Mouse (Mus musculus): Measurements from ENCODE around the gene Grin1. TPM values are rescaled to one million over a fixed set of nuclear protein-coding genes. Genes with fewer than 3 reads are reported as not detected.

The Grin1 gene
- polyA plus RNA-seq, 1 experiment from 2014 or later, result 0.96 TPM

- H3K4me1 ChIP-seq (ENCODE audit: control insufficient read depth, insufficient read depth, low read length), result no peaks in the 10 kb centered on the region
- peak overlapping the region; percentile 76 for H3K4me2 ChIP-seq
- no peaks in the 10 kb centered on the region for H3K9me3 ChIP-seq (replicated peaks; ENCODE audit: control insufficient read depth, low read length)
- H3K27ac ChIP-seq (ENCODE audit: low read depth, low read length), result no peak overlapping the region
- peak overlapping the region; percentile 37; the same call in 1 of the 2 replicates for H3K4me3 ChIP-seq (ENCODE audit: low read depth, low read length)
- 0 out of 2 replicates have a peak overlapping the region, but pooled peaks have one; percentile 59 for H3K9ac ChIP-seq (ENCODE audit: low read depth, low read length)
- peaks cover 72% of the 10 kb centered on the region for H3K27me3 ChIP-seq (ENCODE audit: control insufficient read depth, insufficient read depth, low read length)
- ATAC-seq (replicated peaks; ENCODE audit: insufficient number of reproducible peaks, low FRiP score, low TSS enrichment), result no peak
- WGBS (ENCODE audit: insufficient replicate concordance), result 45% methylated on average over 14 of the region's 14 CpGs
- H3K36me3 ChIP-seq (ENCODE audit: control insufficient read depth, insufficient read depth, low read length), result no peaks in the 10 kb centered on the region
Observed at GRCm38 (mm10) chr2:25305587-25306359, 13.2 kb downstream of the Grin1 start.

DNA sequence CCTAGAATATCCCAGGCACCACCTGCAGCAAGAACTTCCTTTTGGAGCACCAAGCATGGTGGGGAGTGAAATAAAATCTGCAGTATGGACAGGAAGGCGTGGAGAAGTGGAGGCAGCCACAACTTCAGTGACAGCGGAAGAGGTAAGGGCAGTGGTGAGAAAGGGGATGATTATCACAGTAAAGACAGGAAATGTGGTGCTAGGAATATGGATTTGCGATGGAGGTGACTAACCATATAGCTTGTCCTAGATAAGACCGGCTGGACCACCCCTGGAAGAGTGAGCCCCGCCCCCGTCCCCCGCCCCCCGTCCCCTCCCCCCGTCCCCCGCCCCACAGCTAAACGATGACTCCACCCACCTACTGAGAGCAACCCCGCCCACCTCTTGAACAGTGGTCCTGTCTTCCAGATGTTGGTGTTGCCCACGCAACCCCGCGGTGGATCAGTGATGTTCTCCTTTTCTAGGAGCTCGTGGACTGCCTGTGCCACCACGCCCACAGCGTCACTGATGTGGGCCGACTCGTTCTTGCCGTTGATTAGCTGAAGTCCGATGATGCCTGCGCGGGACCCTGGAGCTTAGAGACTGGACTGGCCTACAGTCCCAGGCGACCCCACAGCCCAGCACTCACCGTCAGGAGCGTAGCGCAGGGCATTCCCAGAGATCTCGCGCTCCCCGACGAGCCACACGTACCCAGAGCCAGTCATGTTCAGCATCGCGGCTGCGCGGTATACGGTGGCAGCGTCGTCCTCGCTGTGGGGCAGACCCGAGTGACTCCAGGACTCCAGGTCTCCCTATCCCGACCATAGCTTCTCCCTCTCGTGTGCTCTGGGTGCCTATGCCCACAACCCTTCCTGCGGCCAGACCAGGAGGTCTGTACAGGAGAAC is 14.1 kb downstream of the Grin1 start:
- Histone ChIP-seq H3K4me2 (peak overlapping the region; percentile 76), H3K27ac (ENCODE audit: low read depth, low read length) (no peak overlapping the region), H3K9ac (ENCODE audit: low read depth, low read length) (0 out of 2 replicates have a peak overlapping the region, but pooled peaks have one; percentile 59), H3K36me3 (ENCODE audit: control insufficient read depth, insufficient read depth, low read length) (no peaks in the 10 kb centered on the region), H3K9me3 (replicated peaks; ENCODE audit: control insufficient read depth, low read length) (no peaks in the 10 kb centered on the region), H3K27me3 (ENCODE audit: control insufficient read depth, insufficient read depth, low read length) (peaks cover 64% of the 10 kb centered on the region), H3K4me3 (ENCODE audit: low read depth, low read length) (peak overlapping the region; percentile 37), H3K4me1 (ENCODE audit: control insufficient read depth, insufficient read depth, low read length) (no peaks in the 10 kb centered on the region)
- ATAC-seq (replicated peaks; ENCODE audit: insufficient number of reproducible peaks, low FRiP score, low TSS enrichment), result no peak
- 3% methylated on average over 40 of the region's 45 CpGs for WGBS (ENCODE audit: insufficient replicate concordance)

DNA sequence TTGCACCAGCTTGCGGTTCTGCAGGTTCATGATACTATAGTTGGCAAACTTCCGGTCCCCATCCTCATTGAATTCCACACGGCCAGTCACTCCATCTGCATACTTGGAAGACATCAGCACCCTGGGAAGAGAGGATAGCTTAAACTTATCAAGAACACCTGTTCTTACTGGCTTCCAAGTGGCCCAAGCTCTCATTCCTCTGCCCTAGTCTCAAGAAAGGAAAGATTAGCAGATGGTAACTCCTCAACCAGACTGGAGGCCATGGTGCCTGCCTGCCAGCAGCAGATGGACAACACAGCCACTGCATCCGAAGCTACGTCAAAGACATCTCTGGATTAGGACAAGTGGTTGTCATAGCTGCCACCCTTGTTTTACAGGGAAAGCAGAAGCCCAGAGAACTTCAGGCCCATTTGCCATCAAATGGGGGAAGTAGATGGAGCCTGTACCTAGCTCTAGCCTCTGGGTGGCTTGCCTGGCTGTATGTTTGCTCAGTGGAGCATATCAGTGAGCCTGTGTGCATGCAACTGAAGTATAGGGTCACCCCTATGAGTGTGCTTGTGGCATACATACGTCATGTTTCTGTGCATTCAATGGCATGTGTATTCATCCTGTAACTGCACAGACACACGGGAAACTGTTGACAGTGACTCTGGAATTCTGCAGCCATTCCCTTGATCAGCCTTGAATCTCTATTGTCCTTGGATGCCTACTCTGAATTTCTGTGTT is 14.9 kb downstream of the Grin1 start:
- 72% methylated on average over 7 of the region's 7 CpGs for WGBS (ENCODE audit: insufficient replicate concordance)
- Histone ChIP-seq H3K9ac (ENCODE audit: low read depth, low read length) (no peak overlapping the region), H3K9me3 (replicated peaks; ENCODE audit: control insufficient read depth, low read length) (no peaks in the 10 kb centered on the region), H3K4me2 (peak overlapping the region; percentile 76; the same call in 1 of the 2 replicates), H3K27me3 (ENCODE audit: control insufficient read depth, insufficient read depth, low read length) (peaks cover 60% of the 10 kb centered on the region), H3K4me3 (ENCODE audit: low read depth, low read length) (no peak overlapping the region), H3K27ac (ENCODE audit: low read depth, low read length) (no peak overlapping the region), H3K4me1 (ENCODE audit: control insufficient read depth, insufficient read depth, low read length) (no peaks in the 10 kb centered on the region), H3K36me3 (ENCODE audit: control insufficient read depth, insufficient read depth, low read length) (no peaks in the 10 kb centered on the region)
- ATAC-seq (replicated peaks; ENCODE audit: insufficient number of reproducible peaks, low FRiP score, low TSS enrichment), result no peak

GRCm38 (mm10) chr2:25303452-25303851 is 15.5 kb downstream of the Grin1 start:
- Histone ChIP-seq H3K27me3 (ENCODE audit: control insufficient read depth, insufficient read depth, low read length) (peaks cover 54% of the 10 kb centered on the region), H3K4me3 (ENCODE audit: low read depth, low read length) (no peak overlapping the region), H3K4me1 (ENCODE audit: control insufficient read depth, insufficient read depth, low read length) (no peaks in the 10 kb centered on the region), H3K9me3 (replicated peaks; ENCODE audit: control insufficient read depth, low read length) (no peaks in the 10 kb centered on the region), H3K4me2 (no peak overlapping the region), H3K36me3 (ENCODE audit: control insufficient read depth, insufficient read depth, low read length) (no peaks in the 10 kb centered on the region), H3K27ac (ENCODE audit: low read depth, low read length) (no peak overlapping the region), H3K9ac (ENCODE audit: low read depth, low read length) (no peak overlapping the region)
- no peak for ATAC-seq (replicated peaks; ENCODE audit: insufficient number of reproducible peaks, low FRiP score, low TSS enrichment)
- WGBS (ENCODE audit: insufficient replicate concordance), result 64% methylated on average over 3 of the region's 3 CpGs

DNA sequence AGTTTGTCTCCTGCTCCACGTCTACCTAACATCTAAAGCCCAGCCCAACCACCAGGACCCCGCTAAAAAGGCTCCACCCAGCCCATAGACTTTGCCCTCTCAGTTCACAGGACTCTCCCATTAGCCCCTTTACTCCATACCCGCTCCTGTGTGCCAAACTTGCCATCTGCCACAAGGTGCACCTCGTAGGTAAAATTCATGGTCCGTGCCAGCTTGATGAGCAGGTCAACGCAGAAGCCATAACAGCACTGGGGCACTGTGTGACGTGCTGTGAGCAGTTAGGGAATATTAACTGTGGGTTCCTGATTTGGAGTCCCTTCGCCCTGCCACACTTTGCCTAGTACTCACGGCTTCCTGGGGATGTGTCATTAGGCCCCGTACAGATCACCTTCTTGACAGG is 20.9 kb downstream of the Grin1 start:
- peaks cover 56% of the 10 kb centered on the region for H3K27me3 ChIP-seq (ENCODE audit: control insufficient read depth, insufficient read depth, low read length)

DNA sequence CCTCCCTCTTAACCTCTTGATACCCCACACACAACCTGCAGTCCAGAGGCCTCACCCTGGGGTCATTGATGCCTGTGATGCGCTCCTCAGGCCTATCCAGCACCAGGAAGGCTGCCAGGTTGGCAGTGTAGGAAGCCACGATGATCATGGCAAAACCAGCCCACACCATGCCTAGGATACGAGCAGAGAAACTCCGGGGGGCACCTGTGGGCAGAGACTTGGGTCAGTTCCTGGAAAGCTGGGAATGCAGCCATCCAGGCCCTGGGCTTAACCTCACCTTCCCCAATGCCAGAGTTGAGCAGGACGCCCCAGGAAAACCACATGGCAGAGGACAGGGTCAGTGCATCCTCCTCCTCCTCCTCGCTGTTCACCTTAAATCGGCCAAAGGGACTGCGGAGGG is 21.9 kb downstream of the Grin1 start:
- Histone ChIP-seq H3K4me3 (ENCODE audit: low read depth, low read length) (no peak overlapping the region), H3K9me3 (replicated peaks; ENCODE audit: control insufficient read depth, low read length) (no peaks in the 10 kb centered on the region), H3K27ac (ENCODE audit: low read depth, low read length) (no peak overlapping the region), H3K4me2 (no peak overlapping the region), H3K27me3 (ENCODE audit: control insufficient read depth, insufficient read depth, low read length) (peaks cover 61% of the 10 kb centered on the region), H3K4me1 (ENCODE audit: control insufficient read depth, insufficient read depth, low read length) (peaks cover 5% of the 10 kb centered on the region; the same call in 1 of the 2 replicates), H3K9ac (ENCODE audit: low read depth, low read length) (no peak overlapping the region), H3K36me3 (ENCODE audit: control insufficient read depth, insufficient read depth, low read length) (no peaks in the 10 kb centered on the region)
- no peak for ATAC-seq (replicated peaks; ENCODE audit: insufficient number of reproducible peaks, low FRiP score, low TSS enrichment)
- WGBS (ENCODE audit: insufficient replicate concordance), result 67% methylated on average over 8 of the region's 8 CpGs

More for the DNA sequence above, 20.9 kb downstream of the Grin1 start:
- no peaks in the 10 kb centered on the region for H3K36me3 ChIP-seq (ENCODE audit: control insufficient read depth, insufficient read depth, low read length)
- no peak overlapping the region for H3K27ac ChIP-seq (ENCODE audit: low read depth, low read length)
- no peaks in the 10 kb centered on the region for H3K4me1 ChIP-seq (ENCODE audit: control insufficient read depth, insufficient read depth, low read length)
- H3K9me3 ChIP-seq (replicated peaks; ENCODE audit: control insufficient read depth, low read length), result no peaks in the 10 kb centered on the region
- H3K4me3 ChIP-seq (ENCODE audit: low read depth, low read length), result no peak overlapping the region
- WGBS (ENCODE audit: insufficient replicate concordance), result 77% methylated on average over 10 of the region's 10 CpGs
- H3K4me2 ChIP-seq, result no peak overlapping the region
- no peak for ATAC-seq (replicated peaks; ENCODE audit: insufficient number of reproducible peaks, low FRiP score, low TSS enrichment)
- H3K9ac ChIP-seq (ENCODE audit: low read depth, low read length), result no peak overlapping the region

- Histone ChIP-seq H3K9ac (ENCODE audit: low read depth, low read length) (no peak overlapping the region), H3K4me2 (no peak overlapping the region), H3K27ac (ENCODE audit: low read depth, low read length) (no peak overlapping the region), H3K4me1 (ENCODE audit: control insufficient read depth, insufficient read depth, low read length) (peaks cover 13% of the 10 kb centered on the region; the same call in 1 of the 2 replicates), H3K27me3 (ENCODE audit: control insufficient read depth, insufficient read depth, low read length) (peaks cover 95% of the 10 kb centered on the region), H3K36me3 (ENCODE audit: control insufficient read depth, insufficient read depth, low read length) (no peaks in the 10 kb centered on the region), H3K4me3 (ENCODE audit: low read depth, low read length) (no peak overlapping the region), H3K9me3 (replicated peaks; ENCODE audit: control insufficient read depth, low read length) (no peaks in the 10 kb centered on the region)
- 68% methylated on average over 9 of the region's 9 CpGs for WGBS (ENCODE audit: insufficient replicate concordance)
- no peak for ATAC-seq (replicated peaks; ENCODE audit: insufficient number of reproducible peaks, low FRiP score, low TSS enrichment)
Observed at GRCm38 (mm10) chr2:25293706-25294105, 25.3 kb downstream of the Grin1 start.

DNA sequence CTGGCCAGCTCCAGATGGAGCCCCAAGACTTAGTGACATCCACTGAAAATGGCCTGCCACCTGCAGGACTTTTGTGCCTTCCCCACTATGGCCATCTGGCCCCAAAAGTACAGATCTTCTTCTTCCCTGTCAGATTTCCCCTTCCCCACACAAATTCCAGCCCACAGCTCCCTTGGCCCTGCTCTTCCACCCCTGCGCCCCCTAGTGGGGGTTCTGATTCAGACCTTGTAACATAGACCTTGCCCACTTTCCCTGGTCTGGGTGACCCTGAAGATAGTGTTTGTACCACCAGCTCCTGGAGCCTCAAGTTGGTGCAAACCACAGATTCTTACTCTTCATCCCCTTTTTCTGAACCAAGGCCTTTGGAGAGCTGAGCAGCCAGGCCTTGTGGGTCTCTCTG is 26.1 kb downstream of the Grin1 start:
- WGBS (ENCODE audit: insufficient replicate concordance), result 0% methylated on average over 1 of the region's 1 CpGs
- ATAC-seq (replicated peaks; ENCODE audit: insufficient number of reproducible peaks, low FRiP score, low TSS enrichment), result no peak

More for the DNA sequence above, 26.1 kb downstream of the Grin1 start:
- no peaks in the 10 kb centered on the region for H3K9me3 ChIP-seq (replicated peaks; ENCODE audit: control insufficient read depth, low read length)
- H3K27ac ChIP-seq (ENCODE audit: low read depth, low read length), result no peak overlapping the region
- peaks cover 13% of the 10 kb centered on the region; the same call in 1 of the 2 replicates for H3K4me1 ChIP-seq (ENCODE audit: control insufficient read depth, insufficient read depth, low read length)
- H3K9ac ChIP-seq (ENCODE audit: low read depth, low read length), result no peak overlapping the region
- H3K36me3 ChIP-seq (ENCODE audit: control insufficient read depth, insufficient read depth, low read length), result no peaks in the 10 kb centered on the region
- no peak overlapping the region for H3K4me2 ChIP-seq
- peak overlapping the region; percentile 31; the same call in 1 of the 2 replicates for H3K4me3 ChIP-seq (ENCODE audit: low read depth, low read length)
- peaks cover 97% of the 10 kb centered on the region for H3K27me3 ChIP-seq (ENCODE audit: control insufficient read depth, insufficient read depth, low read length)
